Mouse (Mus musculus) cerebellum, adult 2 months (tissue): ENCODE results near the gene Dennd6a. TPM values are rescaled to one million over a fixed set of nuclear protein-coding genes. Genes with fewer than 3 reads are reported as not detected.
"Not testable (repeated sequence)": the region's sequence is repeated elsewhere in the genome, so short reads cannot be mapped to it uniquely, and the experiment has no call there.

ENCODE experiments used
- DNase-seq, 2 experiments: peaks; one replicate each; pipeline ENCODE4 v3.0.0; 2021
- H3K27ac ChIP-seq: fragments of 200-500 bp; 2 replicates; pipeline ENCODE4 v1.5.1; 2012; ENCODE audit warnings: low read length, control low read depth, inconsistent platforms; ENCODE audit not compliant: insufficient read depth
- H3K27me3 ChIP-seq: fragments of 200-500 bp; 2 replicates; pipeline ENCODE4 v1.6.1; 2012; ENCODE audit warnings: inconsistent platforms, mild to moderate bottlenecking, low read length, moderate library complexity; ENCODE audit not compliant: control insufficient read depth, insufficient read depth
- H3K4me1 ChIP-seq: fragments of 200-500 bp; 2 replicates; pipeline ENCODE4 v1.6.1; 2011; ENCODE audit warnings: low read length; ENCODE audit not compliant: control insufficient read depth, insufficient read depth
- H3K4me3 ChIP-seq: fragments of 200-500 bp; replicated peaks from 2 replicates; pipeline ENCODE3; 2011; ENCODE audit warnings: mild to moderate bottlenecking, low read depth, low read length, control low read depth; ENCODE audit not compliant: insufficient read depth
- CTCF ChIP-seq: fragments of 200-500 bp; IDR thresholded peaks from 2 replicates; pipeline ENCODE4 v1.5.1; 2011; ENCODE audit warnings: low read depth, mild to moderate bottlenecking, control low read depth, low read length, moderate library complexity, borderline replicate concordance; ENCODE audit not compliant: insufficient read depth
- POLR2A ChIP-seq: fragments of 200-500 bp; IDR thresholded peaks from 2 replicates; pipeline ENCODE4 v1.6.1; 2011; ENCODE audit warnings: low read length, control low read depth, borderline replicate concordance; ENCODE audit not compliant: insufficient read depth
- WGBS: fragments of 180-500 bp; shearing (Covaris S2); methylation state at CpG from one replicate; pipeline ENCODE4 v1.1.7; 2018; 5-methylcytosine and 5-hydroxymethylcytosine counted together
- polyA plus RNA-seq: library from polyadenylated mRNA; depleted of rRNA; stranded (reverse); fragments of >200 nt; gene quantifications from 2 replicates; pipeline ENCODE4 v1.2.3, GENCODE M21; 2012; rRNA removed

Dennd6a gene
- polyA plus RNA-seq, 1 experiment, result 21.4 TPM

DNA sequence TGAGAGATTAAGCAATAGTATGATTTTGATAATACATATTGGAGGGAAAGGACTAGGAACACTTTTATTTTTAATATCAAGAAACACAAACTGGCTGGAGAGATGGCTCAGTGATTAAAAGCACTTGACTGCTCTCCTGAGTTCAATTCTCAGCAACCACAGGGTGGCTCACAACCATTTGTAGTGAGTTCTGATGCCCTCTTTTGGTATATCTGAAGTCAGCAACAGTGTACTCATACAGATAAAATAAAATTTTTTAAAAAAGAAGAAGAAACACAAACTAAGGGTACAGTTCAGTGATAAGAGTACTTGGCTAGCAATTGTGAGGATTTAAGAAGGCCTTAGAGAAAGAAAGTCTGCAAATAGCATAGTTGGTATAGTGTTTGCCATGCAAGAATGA is 97.3 kb downstream of the Dennd6a start:
- H3K27me3 ChIP-seq, result no peaks in the 10 kb centered on the region
- no peak for TF ChIP-seq CTCF
- no peak for TF ChIP-seq POLR2A
- no peaks in the 10 kb centered on the region; the same call in 1 of the 2 replicates for H3K4me1 ChIP-seq
- H3K27ac ChIP-seq, result no peak overlapping the region
- no peak overlapping the region for H3K4me3 ChIP-seq
- DNase-seq, result no peak

DNA sequence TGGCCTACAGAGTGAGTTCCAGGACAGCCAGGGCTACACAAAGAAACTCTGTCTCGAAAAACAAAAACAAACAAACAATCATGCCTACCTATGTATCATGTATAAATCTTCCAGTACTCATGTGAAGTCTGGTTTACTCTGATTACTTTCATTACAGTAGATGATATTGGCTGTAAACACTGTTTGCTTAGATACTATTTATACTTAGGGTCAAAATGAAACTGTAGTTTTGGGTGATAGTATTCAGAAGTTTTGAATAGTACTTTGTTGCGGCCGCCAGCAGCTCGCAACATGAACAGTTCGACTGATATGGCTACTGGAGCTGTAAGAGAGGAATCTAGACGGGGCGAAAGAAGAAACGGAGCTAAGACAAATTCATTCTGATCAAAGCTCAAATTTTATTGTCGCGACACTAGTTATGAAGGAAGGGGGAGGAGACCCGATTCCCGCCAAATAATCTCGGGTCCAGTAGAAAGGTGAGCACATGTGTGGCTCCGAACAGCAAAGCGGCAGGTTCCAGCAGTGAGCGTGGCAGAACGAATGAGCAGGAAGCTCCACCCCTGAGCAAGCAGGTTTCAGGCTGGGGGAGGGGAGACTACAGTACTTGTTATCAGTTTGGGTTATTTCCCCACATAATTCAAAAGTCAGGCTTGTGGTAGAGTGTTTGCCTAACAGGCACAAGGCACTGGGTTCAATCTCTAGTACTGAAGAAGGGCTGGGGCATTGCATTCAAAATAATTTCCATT is 98.4 kb downstream of the Dennd6a start:
- 72% methylated on average over 17 of the region's 17 CpGs for WGBS
- not testable (repeated sequence) for DNase-seq, H3K4me1 ChIP-seq, H3K4me3 ChIP-seq, H3K27ac ChIP-seq, H3K27me3 ChIP-seq

DNA sequence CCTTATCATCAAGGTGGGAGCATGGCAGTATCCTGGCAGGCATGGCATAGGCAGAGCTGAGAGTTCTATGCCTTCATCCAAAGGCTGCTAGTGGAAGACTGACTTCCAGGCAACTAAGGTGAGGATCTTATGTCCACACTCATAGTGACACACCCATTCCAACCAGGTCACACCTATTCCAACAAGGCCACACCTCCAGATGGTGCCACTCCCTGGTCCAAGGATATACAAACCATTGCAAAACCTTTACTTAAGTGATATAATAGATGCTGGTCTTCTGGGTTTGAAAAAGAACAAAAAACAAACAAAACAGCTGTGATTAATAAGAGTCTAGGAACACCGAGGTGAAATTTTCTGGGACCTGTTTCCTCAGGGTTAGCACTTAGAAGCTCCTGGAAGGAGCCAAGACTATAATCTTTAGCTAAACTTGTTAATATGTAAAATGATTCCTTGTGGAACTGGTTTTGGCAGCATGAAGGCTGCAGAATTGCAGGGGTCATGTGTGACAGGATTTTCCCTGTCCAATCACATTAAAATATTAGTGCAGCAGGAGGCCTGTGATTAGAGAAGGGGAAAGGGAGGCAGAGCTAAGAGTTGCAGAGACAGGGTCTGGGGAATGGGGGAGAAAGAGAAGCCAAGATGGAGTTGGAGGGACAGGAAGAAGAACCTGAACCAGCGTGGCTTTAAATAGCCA is 101.0 kb downstream of the Dennd6a start:
- not testable (repeated sequence) for H3K4me3 ChIP-seq, DNase-seq
- WGBS, result 84% methylated on average over 2 of the region's 2 CpGs

DNA sequence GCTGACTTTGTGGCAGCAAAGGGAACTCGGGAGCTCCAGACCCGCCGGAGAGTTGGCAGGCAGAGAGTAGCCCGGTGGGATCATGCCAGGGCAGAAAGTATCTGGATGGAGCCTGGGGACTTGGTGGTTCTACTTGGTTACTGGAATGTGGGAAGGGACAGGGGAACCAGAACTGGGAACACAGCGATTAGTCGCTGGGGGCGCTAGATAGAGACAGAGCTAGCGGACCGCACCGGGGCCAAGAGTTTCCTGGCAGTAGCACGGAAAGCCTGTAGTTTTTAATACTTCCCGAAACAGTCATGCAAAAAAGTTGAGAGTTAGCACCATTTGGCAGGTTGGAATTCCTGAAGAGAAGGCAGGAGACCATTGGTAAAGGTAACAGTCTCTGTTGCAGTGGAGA is 101.7 kb downstream of the Dennd6a start:
- no peak overlapping the region for H3K4me3 ChIP-seq
- H3K27ac ChIP-seq, result no peak overlapping the region
- no peaks in the 10 kb centered on the region for H3K4me1 ChIP-seq
- TF ChIP-seq POLR2A (no peak), CTCF (peak; percentile 7; the same call in 1 of the 2 replicates)
- WGBS, result 12% methylated on average over 12 of the region's 12 CpGs
- H3K27me3 ChIP-seq, result no peaks in the 10 kb centered on the region
- DNase-seq, result no peak

More for the DNA sequence above, 101.0 kb downstream of the Dennd6a start:
- not testable (repeated sequence) for H3K27ac ChIP-seq, H3K27me3 ChIP-seq, H3K4me1 ChIP-seq

DNA sequence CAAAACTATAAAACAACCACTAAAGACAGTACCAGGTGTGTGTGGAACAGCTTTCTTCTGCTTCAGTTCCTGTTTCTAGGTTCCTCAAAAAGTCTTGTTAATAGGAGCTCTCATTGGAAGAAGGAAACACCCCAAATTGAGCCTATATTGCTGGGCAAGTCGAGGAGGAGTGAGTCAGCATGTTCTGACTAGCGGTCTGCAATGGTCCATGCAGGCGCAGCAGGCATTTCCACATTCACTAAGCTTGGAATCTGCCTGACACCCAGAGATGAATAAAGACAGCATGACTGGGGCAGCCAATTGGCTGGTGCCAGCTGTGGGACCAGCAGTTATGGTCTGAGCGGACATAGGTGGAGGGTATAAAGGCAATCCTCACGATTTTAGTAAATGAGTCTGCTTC is 102.1 kb downstream of the Dennd6a start:
- no peak overlapping the region for H3K4me3 ChIP-seq
- no peak for TF ChIP-seq CTCF
- TF ChIP-seq POLR2A, result no peak
- H3K4me1 ChIP-seq, result no peaks in the 10 kb centered on the region
- H3K27ac ChIP-seq, result no peak overlapping the region
- WGBS, result 76% methylated on average over 5 of the region's 5 CpGs
- DNase-seq, result no peak
- no peaks in the 10 kb centered on the region for H3K27me3 ChIP-seq

Other genes with a start within 250 kb of the Dennd6a start
- gene Slmap, start 38.9 kb upstream of the Dennd6a start, polyA plus RNA-seq, result 43.0 and 44.1 TPM in 2 replicates
- gene Arf4, start 64.2 kb downstream of the Dennd6a start, polyA plus RNA-seq, result 86.2 and 86.9 TPM in 2 replicates
- 5.3 and 5.4 TPM in 2 replicates for gene Pde12, start 96.0 kb downstream of the Dennd6a start, polyA plus RNA-seq
- 0.08 and 0.16 TPM in 2 replicates for gene Dnah12, start 119.4 kb downstream of the Dennd6a start, polyA plus RNA-seq